Mouse (Mus musculus): Measurements from ENCODE around the gene Irf2. TPM values are rescaled to one million over a fixed set of nuclear protein-coding genes. Genes with fewer than 3 reads are reported as not detected.

Gene Irf2
- polyA plus RNA-seq, 1 experiment from 2014 or later, result 23.1 TPM

DNA sequence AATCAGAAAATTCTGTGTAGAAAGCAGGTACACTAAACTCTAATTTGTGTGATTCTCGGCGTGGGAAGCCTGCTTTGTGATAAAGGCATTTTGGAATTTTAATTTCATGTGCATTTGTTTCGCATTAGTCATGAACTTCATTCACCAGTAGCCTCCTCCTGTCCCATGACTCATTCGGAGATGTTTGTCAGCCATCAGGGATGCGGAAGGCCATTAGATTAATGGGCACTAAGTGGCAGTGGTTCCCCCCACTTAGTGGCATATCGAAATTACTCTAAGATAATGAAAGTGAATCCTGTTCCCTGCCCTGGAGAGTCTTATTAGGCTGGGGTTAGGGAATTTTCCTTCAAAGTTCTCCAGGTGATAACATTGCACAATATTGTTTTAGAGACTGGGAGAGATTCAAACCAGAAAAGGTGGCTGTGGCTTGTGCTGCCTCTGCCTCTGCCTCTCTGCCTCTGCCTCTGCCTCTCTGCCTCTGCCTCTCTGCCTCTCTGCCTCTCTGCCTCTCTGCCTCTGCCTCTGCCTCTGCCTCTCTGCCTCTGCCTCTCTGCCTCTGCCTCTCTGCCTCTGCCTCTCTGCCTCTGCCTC lies 41.6 kb downstream of the Irf2 start:
- Histone ChIP-seq H3K27me3 (ENCODE audit: insufficient read depth, low read length) (no peaks in the 10 kb centered on the region), H3K27ac (ENCODE audit: low read depth) (no peak overlapping the region), H3K4me3 (ENCODE audit: low read depth, low read length) (no peak overlapping the region), H3K4me1 (ENCODE audit: insufficient read depth) (peaks cover 10% of the 10 kb centered on the region), H3K36me3 (replicated peaks; ENCODE audit: insufficient read depth, low read length) (no peaks in the 10 kb centered on the region; the same call in none of the 2 replicates), H3K9me3 (ENCODE audit: low read length) (no peaks in the 10 kb centered on the region), H3K9ac (replicated peaks) (no peak overlapping the region), H3K4me2 (ENCODE audit: low read depth, low read length) (no peak overlapping the region)
- 86% methylated on average over 6 of the region's 6 CpGs for WGBS (ENCODE audit: insufficient replicate concordance)
- DNase-seq, result no peak
- TF ChIP-seq CTCF (IDR thresholded peaks at IDR 0.05; ENCODE audit: low read depth), result no peak
- no peak for TF ChIP-seq EP300 (IDR thresholded peaks at IDR 0.05; ENCODE audit: low read depth)
- ATAC-seq, result no peak

DNA sequence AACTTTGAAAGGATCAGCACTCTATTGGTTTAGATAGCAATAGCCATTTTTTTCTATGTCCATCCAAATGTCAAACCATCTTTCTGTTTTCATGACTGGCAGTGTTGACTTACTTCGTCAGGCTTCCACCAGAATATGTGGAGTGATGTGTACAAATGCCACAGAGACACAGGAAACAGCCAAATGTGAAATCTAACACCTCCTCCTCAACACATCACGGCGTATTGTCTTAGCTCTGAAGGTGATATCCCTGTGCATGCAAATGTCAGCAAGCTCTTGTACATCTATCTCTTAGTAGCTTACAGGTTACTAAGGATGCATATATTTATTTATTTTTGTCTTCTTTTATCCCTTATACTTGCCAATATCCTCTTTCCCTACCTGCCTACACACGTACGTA lies 42.7 kb downstream of the Irf2 start:
- WGBS (ENCODE audit: insufficient replicate concordance), result 84% methylated on average over 5 of the region's 5 CpGs
- ATAC-seq, result no peak
- H3K36me3 ChIP-seq (replicated peaks; ENCODE audit: insufficient read depth, low read length), result no peaks in the 10 kb centered on the region; the same call in none of the 2 replicates
- H3K4me2 ChIP-seq (ENCODE audit: low read depth, low read length), result no peak overlapping the region
- H3K4me1 ChIP-seq (ENCODE audit: insufficient read depth), result peaks cover 16% of the 10 kb centered on the region
- H3K9me3 ChIP-seq (ENCODE audit: low read length), result no peaks in the 10 kb centered on the region
- H3K9ac ChIP-seq (replicated peaks), result no peak overlapping the region
- no peak overlapping the region for H3K27ac ChIP-seq (ENCODE audit: low read depth)
- TF ChIP-seq CTCF (IDR thresholded peaks at IDR 0.05; ENCODE audit: low read depth) (no peak), EP300 (IDR thresholded peaks at IDR 0.05; ENCODE audit: low read depth) (no peak)
- H3K4me3 ChIP-seq (ENCODE audit: low read depth, low read length), result no peak overlapping the region
- no peaks in the 10 kb centered on the region for H3K27me3 ChIP-seq (ENCODE audit: insufficient read depth, low read length)
- DNase-seq, result no peak

DNA sequence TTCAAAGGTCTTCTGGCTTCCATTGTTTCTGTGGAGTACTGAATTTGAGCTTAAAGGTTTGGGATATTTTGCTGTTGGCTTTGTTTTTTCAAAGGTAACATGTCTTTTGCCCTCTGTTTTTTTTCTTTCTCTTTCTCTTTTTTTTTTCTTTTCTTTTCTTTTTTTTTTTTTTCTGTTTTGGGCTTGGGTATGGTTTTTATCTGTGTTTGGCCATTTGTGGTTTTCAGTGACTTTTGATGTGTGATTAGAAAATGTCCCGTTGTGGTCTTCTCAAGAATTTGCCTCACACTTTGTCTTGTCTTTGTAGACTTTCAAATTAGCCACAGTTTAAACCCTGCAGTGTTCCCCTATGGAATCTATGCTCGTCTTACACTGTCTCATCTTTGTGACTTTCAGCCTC lies 45.5 kb downstream of the Irf2 start:
- Histone ChIP-seq H3K27me3 (ENCODE audit: insufficient read depth, low read length) (no peaks in the 10 kb centered on the region), H3K4me2 (ENCODE audit: low read depth, low read length) (no peak overlapping the region), H3K9me3 (ENCODE audit: low read length) (no peaks in the 10 kb centered on the region), H3K36me3 (replicated peaks; ENCODE audit: insufficient read depth, low read length) (peaks cover 5% of the 10 kb centered on the region), H3K27ac (ENCODE audit: low read depth) (no peak overlapping the region), H3K4me1 (ENCODE audit: insufficient read depth) (peaks cover 24% of the 10 kb centered on the region), H3K9ac (replicated peaks) (no peak overlapping the region), H3K4me3 (ENCODE audit: low read depth, low read length) (no peak overlapping the region)
- WGBS (ENCODE audit: insufficient replicate concordance), result 36% methylated on average over 2 of the region's 2 CpGs
- TF ChIP-seq CTCF (IDR thresholded peaks at IDR 0.05; ENCODE audit: low read depth), result no peak
- no peak for TF ChIP-seq EP300 (IDR thresholded peaks at IDR 0.05; ENCODE audit: low read depth)
- DNase-seq (no peak), ATAC-seq (no peak)

DNA sequence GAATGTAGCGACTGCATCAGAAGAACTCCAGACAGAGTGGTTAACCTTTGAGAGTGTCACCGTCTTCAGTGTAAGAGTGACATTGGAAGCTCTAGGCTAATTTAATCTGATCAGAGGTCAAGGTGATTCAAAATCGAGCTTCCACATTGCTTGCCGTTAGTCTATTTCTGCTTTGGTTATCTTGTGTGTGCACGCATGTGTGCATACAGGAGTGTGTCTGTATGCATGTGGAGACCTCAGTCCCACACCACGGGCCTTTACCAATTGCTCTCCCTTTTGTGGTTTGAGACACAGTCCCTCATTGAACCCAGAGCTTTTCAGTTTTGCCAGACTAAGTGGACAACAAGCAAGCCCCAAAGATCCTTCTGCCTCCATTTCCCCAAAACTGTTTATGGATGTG lies 46.4 kb downstream of the Irf2 start:
- WGBS (ENCODE audit: insufficient replicate concordance), result 47% methylated on average over 6 of the region's 6 CpGs
- Histone ChIP-seq H3K4me2 (ENCODE audit: low read depth, low read length) (no peak overlapping the region), H3K4me3 (ENCODE audit: low read depth, low read length) (no peak overlapping the region), H3K27ac (ENCODE audit: low read depth) (no peak overlapping the region), H3K9ac (replicated peaks) (no peak overlapping the region), H3K4me1 (ENCODE audit: insufficient read depth) (peaks cover 32% of the 10 kb centered on the region), H3K9me3 (ENCODE audit: low read length) (no peaks in the 10 kb centered on the region), H3K36me3 (replicated peaks; ENCODE audit: insufficient read depth, low read length) (peaks cover 5% of the 10 kb centered on the region; the same call in 1 of the 2 replicates), H3K27me3 (ENCODE audit: insufficient read depth, low read length) (no peaks in the 10 kb centered on the region)
- no peak for DNase-seq
- ATAC-seq, result no peak
- TF ChIP-seq CTCF (IDR thresholded peaks at IDR 0.05; ENCODE audit: low read depth) (no peak), EP300 (IDR thresholded peaks at IDR 0.05; ENCODE audit: low read depth) (no peak)

DNA sequence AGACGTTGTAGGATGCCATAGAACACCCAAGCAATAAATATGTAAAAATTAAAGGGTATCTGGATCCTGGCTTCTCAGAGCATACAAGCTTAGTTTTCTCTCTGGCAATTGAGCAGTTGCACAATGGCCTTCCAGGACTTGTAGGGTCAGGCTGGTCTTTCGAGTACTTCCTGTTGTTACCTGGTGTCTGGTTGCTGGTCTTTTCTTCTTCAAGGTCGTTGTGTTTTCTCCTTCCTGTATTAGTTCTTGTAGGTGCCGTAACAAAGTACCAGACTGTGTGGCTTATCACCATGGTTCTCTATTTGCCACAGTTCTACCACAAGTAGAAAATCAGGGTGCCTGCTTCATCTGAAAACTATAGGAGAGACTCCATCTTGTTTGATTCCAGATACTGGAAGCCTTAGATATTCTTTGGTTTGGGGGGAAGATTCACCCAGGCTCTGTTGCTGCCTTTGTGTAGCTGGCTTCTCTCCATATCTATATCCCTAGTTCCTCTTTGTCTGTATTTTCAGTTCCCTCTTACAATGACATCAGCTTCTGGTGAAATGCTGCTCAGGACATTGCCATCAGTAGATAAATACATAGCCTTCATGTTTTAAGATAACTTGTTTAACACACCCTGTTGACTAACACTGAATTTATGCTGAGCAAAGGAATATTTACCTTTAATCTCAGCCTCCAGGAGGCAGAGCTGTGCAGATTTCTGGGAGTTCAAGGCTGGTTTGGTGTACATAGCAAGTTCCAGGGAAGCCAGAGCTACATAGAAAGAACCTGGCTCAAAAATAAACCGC lies 49.8 kb downstream of the Irf2 start:
- Histone ChIP-seq H3K9me3 (ENCODE audit: low read length) (no peaks in the 10 kb centered on the region), H3K27ac (ENCODE audit: low read depth) (peak overlapping the region; percentile 70)
- ATAC-seq, result peak; percentile 59

DNA sequence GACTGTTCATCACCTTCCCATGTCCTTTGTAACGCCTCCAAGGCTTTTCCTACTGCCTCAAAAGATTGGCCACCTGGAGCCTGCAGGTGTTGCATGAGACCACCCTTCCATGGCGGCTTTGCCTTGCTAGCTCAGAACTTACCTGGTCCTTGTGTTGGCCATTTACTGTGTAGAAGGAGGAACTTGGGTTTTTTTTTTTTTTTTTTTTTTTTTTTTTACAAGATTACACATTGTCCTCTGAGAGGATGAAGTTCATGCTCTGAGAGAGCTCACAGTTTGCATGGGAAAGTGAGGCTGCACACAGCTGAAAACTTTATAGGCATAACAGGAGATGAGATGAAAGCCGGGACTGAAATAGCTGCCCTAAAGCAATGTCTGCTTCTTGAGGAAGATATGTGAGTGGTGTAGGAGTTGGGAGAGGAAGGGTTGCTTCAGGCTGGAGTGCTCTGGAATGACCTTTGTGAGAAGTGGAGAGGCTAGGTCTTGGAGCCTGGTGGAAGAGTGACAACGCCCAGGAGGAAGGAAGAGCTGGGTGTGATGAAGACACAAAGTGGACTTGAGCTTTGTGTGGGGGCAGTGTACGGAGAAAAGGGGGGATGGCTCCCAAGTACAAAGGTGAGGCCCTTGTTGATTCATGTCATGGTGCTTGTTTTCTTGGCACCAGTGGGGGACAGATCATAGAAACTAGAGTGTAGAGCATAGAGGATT lies 52.3 kb downstream of the Irf2 start:
- 0 out of 2 replicates have a peak overlapping the region, but pooled peaks have one; percentile 8 for H3K4me2 ChIP-seq (ENCODE audit: low read depth, low read length)
- H3K9ac ChIP-seq (replicated peaks), result no peak overlapping the region
- peaks cover 43% of the 10 kb centered on the region for H3K4me1 ChIP-seq (ENCODE audit: insufficient read depth)
- H3K9me3 ChIP-seq (ENCODE audit: low read length), result no peaks in the 10 kb centered on the region
- no peak overlapping the region for H3K4me3 ChIP-seq (ENCODE audit: low read depth, low read length)
- DNase-seq (no peak), ATAC-seq (no peak)
- 60% methylated on average over 5 of the region's 5 CpGs for WGBS (ENCODE audit: insufficient replicate concordance)
- H3K27me3 ChIP-seq (ENCODE audit: insufficient read depth, low read length), result no peaks in the 10 kb centered on the region
- TF ChIP-seq EP300 (IDR thresholded peaks at IDR 0.05; ENCODE audit: low read depth) (no peak), CTCF (IDR thresholded peaks at IDR 0.05; ENCODE audit: low read depth) (no peak)
- peak overlapping the region; percentile 78 for H3K27ac ChIP-seq (ENCODE audit: low read depth)
- H3K36me3 ChIP-seq (replicated peaks; ENCODE audit: insufficient read depth, low read length), result peaks cover 17% of the 10 kb centered on the region

More for the DNA sequence above, 49.8 kb downstream of the Irf2 start:
- Histone ChIP-seq H3K36me3 (replicated peaks; ENCODE audit: insufficient read depth, low read length) (peaks cover 9% of the 10 kb centered on the region), H3K27me3 (ENCODE audit: insufficient read depth, low read length) (no peaks in the 10 kb centered on the region), H3K4me2 (ENCODE audit: low read depth, low read length) (no peak overlapping the region), H3K4me1 (ENCODE audit: insufficient read depth) (peaks cover 54% of the 10 kb centered on the region), H3K9ac (replicated peaks) (no peak overlapping the region), H3K4me3 (ENCODE audit: low read depth, low read length) (no peak overlapping the region)
- TF ChIP-seq CTCF (IDR thresholded peaks at IDR 0.05; ENCODE audit: low read depth) (0 out of 2 replicates have a peak, but pooled peaks have one; percentile 23), EP300 (IDR thresholded peaks at IDR 0.05; ENCODE audit: low read depth) (peak; percentile 69)
- WGBS (ENCODE audit: insufficient replicate concordance), result 51% methylated on average over 5 of the region's 5 CpGs
- DNase-seq, result no peak

Measured in liver, postnatal 0 days (tissue).